18 mouse cellular contexts compared by ENCODE assay signal in the genomic region with DNA sequence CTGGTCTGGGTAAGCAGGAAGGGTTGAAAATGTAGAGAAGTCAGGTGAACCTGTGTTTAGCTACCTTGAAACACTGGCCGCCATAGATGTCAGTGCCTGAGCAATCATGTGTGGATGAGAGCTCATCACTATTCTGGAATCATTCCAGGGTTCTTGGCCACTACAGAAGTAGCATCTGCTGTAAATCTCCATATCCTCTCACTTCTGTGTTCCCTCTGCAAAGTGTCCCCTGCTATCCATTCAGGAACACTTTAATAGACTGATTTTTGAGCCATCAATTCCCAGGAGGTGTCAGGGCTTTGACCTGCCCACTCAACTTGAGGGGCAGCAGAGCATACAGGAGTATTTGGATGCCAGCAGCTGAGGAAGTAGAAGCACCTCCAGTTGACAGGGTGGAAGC.
"Had no signal": no experiment of that assay in that cellular context is flagged by ENCODE, and none has a peak within 500 bp of the region (broad histone marks: within the 10 kb centered on the region; RNA-seq: fewer than 3 reads in every experiment).

No protein-coding gene starts in this region.

- DNase-seq: liver, postnatal 0 days; lung, adult 2 months; lung, postnatal 14 days; lung, postnatal 36 days; right cerebral cortex, postnatal 14 days; thymus, adult 2 months; thymus, postnatal 25 days; thymus, postnatal 4 days had no signal

- H3K27ac ChIP-seq: lung, embryonic 15.5 days; macrophage; midbrain, embryonic 13.5 days; midbrain, embryonic 15.5 days; neural tube, embryonic 12.5 days; stomach, embryonic 15.5 days; stomach, postnatal 0 days had no signal

- H3K4me3 ChIP-seq: lung, embryonic 15.5 days; megakaryocyte, embryonic 14.5 days; midbrain, embryonic 13.5 days; midbrain, embryonic 15.5 days; neural tube, embryonic 12.5 days; stomach, embryonic 15.5 days had no signal

- H3K4me2 ChIP-seq: lung, embryonic 15.5 days; midbrain, embryonic 11.5 days; midbrain, embryonic 13.5 days; midbrain, embryonic 15.5 days; neural tube, embryonic 12.5 days; stomach, embryonic 15.5 days had no signal

- H3K9me3 ChIP-seq: lung, embryonic 15.5 days; megakaryocyte, embryonic 14.5 days; midbrain, embryonic 13.5 days; midbrain, embryonic 15.5 days; neural tube, embryonic 12.5 days; stomach, embryonic 15.5 days had no signal

- H3K27me3 ChIP-seq: lung, embryonic 15.5 days; megakaryocyte, embryonic 14.5 days; midbrain, embryonic 13.5 days; midbrain, embryonic 15.5 days; neural tube, embryonic 12.5 days; stomach, embryonic 15.5 days had no signal

- H3K4me1 ChIP-seq: lung, embryonic 15.5 days; megakaryocyte, embryonic 14.5 days; midbrain, embryonic 13.5 days; midbrain, embryonic 15.5 days; neural tube, embryonic 12.5 days; stomach, embryonic 15.5 days had no signal

- ATAC-seq: liver, postnatal 0 days; lung, postnatal 0 days; midbrain, embryonic 13.5 days; midbrain, embryonic 15.5 days had no signal

- H3K9ac ChIP-seq: liver, postnatal 0 days; lung, embryonic 15.5 days; midbrain, embryonic 13.5 days; midbrain, embryonic 15.5 days; neural tube, embryonic 12.5 days; stomach, embryonic 15.5 days had no signal

- H3K36me3 ChIP-seq: lung, embryonic 15.5 days; midbrain, embryonic 13.5 days; midbrain, embryonic 15.5 days; neural tube, embryonic 12.5 days; stomach, embryonic 15.5 days had no signal
